Mouse (Mus musculus): ENCODE measurements around the gene Eif4e2.

DNA sequence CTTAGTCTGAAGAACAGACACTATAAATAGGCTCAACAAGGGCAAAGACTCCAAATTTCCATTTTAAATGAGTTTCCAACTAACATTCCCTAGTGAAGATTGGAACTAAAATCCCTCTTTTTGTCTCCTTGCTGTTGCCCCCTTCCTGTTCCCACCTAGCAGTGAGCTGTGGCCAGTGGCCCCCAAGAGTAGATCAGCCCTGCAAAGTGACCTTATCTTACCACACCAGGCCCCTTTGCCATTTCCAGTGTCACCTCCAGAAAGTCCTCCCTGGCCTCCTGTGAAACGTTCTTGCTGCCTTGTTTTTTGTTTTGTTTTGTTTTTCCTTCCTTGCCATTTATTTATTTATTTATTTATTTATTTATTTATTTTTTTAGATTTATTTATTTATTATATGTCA is 31.7 kb downstream of the Eif4e2 start:
- TF ChIP-seq CTCF (IDR thresholded peaks at IDR 0.05; ENCODE audit: control insufficient read depth, insufficient read depth, insufficient read length) (no peak), CEBPB (IDR thresholded peaks at IDR 0.05; ENCODE audit: low read depth) (no peak), MAX (IDR thresholded peaks at IDR 0.05) (no peak)

Data from C2C12 (cell line).